Mouse (Mus musculus) spleen, postnatal 10 days (tissue): ENCODE measurements around the gene Cops3.

Source experiments
- DNase-seq, 2 experiments: peaks; one replicate each; pipeline ENCODE4 v3.0.0; 2021 to 2022; ENCODE audit warnings: low spot score in 2 of 2

Cops3 gene

DNA sequence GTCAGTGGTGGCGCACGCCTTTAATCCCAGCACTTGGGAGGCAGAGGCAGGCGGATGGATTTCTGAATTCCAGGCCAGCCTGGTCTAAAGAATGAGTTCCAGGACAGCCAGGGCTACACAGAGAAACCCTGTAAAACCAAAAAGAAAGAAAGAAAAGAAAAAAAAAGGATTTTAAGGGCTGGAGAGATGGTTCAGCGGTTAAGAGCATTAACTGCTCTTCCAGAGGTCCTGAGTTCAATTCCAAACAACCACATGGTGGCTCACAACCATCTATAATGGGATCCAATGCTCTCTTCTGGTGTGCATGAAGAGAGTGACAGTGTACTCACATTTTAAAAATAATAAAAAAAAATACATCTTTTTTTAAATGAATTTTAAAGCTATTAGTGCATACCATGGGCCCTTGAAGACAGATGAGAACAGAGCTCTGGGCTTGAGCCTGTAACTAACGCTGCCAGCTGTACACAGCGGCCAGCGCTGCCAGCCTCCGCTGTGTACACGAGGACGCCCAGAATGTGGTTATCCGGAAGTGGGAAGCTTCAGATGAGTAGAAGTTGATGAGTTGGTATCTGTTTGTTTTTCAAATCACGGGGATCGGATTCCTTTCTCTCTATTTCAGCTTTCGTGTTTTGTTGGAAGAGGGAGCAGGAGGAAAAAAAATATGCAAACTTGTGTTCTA, 29.0 kb downstream of the Cops3 start:
- peak in 1 of 2 experiments; percentile 9 for DNase-seq

DNA sequence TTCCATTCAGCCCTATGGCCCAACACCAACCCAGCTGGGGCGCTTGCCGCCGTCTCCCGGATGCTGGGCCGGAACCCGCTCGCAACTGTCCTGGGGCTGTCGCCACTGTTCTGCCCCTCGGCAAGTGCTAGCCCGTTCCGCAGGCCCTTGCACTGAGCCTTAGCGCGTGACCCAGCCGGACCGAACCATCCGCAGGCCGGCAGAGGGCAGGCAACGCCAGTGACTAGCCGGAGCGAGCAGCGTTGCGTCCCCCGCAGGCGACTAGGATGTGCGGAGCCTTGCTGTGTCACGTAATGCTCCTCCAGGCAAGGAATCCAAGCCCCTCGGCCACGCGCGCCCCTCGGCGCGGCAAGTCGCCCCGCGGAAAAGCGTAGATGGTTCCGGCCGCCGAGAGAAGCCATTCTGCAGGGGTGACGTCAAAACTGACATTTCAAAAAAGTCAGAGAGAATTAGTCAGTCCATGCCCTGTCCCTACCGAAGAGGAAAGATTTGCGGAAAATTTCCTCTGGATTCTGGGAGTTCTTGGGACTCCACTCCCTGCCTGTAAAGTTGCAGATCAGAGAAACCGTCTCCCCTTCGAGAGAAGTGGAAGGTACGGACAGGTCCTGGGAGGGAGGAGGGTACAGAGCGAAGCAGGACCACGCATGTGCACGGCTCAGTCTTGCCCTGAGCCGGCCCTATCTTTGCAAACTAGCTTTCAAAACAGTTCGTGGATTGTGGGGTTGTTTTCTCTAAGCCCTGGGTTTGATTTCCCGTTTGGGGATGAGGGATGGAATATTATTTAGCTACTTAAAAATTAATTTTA, 29.8 kb downstream of the Cops3 start, which contains the start of gene Flcn:
Gene Flcn (minus strand): TSS at position 347 of the 805 bp plus-strand sequence.
- DNase-seq, result peak; percentile 86 to 90

DNA sequence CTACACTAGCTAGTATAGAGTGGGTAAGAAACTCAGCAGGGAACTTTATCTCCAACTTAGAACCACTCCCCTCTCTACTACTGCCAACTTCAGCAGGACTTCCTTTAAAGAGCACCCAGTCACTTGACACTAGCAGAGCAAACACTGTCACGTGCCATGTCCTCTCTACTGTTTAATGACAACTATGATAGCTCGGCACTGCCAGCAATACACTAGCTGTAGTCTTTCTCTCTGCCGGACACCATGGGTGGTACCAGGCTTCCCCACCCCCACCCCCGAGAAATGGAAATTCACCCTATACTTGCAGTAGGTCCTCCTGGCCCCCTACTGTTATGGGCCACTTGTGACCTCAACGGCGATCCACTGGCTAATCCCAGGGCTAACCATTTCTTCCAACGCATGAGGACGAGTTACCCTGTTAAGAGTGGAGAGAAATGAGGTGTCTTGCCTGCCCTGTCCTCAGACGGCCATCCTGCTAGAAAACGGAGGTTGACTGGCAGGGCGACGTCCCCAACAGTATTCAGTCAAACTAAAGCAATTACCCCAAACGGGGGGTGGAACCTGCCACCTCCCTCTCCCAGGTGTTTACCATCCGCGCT, 30.5 kb downstream of the Cops3 start:
- DNase-seq, result peak in 1 of 2 experiments; percentile 47

DNA sequence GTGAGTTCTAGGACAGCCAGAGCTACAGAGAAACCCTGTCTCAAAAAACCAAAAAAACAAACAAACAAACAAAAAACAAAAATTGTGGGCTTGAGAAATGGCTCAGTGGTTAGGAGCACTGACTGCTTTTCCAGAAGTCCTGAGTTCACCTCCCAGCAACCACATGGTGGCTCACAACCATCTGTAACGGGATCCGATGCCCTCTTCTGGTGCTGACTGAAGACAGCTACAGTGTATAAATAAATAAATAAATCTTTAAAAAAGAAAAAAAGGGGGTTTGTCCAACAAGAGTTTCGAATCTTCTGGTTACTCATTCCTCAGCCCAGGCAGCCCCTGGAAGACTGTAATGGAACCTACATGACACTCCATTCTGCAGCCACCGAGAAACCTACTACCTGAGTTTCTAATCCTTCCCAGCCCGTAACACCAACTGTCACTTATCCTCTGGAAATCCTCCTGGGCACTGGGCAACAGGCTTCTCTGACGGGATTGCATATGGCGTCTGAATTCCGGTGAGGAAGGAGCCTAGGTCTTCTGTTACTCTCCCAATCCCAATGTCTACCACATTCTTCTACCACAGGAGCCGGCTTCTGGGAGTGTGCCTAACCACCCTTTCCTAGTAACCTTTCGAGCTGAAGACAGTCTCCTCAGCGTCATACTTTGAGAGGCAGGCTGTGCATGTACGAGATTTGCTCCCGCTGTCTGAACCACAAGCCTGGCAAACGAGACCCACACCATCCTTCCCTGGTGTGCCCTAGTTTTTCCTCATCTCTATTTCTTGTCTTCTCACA, 31.3 kb downstream of the Cops3 start:
- no peak for DNase-seq

DNA sequence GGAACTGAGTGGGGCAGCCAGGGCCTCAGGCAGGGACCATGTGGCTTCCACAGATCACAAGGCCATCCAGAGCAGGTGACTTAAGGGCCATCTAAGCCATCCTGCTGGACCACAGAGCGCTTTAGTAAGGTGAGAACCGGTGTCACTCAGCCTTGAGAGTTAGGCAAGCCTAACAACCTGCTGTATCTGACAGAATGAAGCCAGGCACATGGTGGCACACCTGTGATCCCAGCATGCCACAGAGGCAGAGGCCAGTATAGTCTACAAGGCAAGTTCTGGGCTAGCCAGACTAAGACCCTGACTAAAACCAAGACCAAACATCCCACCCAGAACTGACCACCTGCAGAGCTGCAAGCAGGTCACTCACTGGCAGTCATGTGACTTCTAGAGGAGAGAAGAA, 34.0 kb downstream of the Cops3 start:
- DNase-seq, result no peak

DNA sequence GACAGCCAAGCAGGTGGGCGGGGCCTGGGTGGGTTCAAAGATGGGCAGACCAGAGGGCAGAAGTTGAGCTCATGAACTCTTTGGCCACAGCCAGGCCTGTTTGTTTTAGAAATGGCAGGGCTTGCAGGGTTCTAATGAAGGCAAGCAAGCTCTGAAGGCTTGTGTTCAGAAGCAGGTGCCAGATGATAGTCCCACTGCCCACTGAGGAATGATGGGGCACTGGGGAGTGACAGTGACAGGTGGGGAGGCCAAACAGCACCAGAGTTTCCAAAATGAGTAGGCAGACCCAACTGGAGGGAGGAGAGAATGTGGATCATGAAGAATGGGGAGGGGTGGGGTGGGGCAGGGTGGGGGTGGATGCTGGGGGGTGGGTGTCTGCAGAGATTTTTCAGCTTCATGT, 34.4 kb downstream of the Cops3 start:
- DNase-seq, result no peak

DNA sequence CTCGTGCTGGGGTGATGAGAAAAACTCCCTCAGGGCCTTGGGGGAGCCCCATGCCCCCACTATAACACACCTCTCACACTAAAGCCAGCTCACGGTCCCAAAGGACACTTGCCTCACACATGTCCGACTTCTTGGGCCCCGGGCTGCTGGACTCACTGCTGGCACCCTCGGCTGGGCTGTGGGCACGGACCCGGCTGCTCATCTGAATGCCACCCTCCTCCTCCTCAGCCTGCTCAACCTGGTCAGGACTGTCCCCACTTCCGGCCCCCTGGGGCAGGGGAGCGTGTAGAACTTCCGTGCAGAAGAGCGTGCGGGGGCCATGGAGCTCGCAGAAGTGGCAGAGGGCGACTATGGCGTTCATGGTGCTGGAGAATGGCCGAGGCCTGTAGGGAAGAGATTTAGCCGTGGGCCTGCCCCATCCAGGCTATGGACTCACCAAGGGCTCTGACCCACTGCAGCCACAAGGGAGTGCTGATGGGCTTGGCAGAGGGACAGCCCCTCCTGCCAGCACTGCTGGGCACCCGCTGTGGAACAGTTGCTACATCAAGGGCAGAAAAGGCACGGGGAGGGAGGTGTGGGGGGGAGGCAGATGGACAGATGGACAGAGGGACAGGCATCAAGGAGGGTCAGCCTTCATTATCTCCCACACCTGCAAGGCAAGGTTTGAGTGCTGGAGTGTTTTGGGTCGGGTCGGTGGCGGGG, 35.1 kb downstream of the Cops3 start:
- peak in 1 of 2 experiments; percentile 13 for DNase-seq

DNA sequence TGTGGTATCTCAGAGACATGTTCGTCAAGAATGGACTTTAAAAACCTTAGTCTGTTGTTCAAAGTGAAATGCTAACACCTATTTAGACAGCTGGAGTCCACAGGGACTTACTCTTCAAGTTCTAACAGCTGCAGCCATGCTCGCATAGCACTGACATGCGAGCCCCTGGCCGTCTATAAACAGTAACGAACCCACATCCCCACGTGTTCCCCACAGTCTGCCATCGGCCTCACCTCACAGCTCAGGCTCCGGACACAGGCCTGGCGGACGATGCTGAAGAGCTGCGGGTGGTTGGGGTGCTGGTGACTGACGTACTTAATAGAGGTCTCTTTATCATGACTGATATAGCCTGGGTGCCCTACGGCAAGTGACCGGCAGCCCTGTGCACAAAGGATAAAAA, 36.1 kb downstream of the Cops3 start:
- no peak for DNase-seq

DNA sequence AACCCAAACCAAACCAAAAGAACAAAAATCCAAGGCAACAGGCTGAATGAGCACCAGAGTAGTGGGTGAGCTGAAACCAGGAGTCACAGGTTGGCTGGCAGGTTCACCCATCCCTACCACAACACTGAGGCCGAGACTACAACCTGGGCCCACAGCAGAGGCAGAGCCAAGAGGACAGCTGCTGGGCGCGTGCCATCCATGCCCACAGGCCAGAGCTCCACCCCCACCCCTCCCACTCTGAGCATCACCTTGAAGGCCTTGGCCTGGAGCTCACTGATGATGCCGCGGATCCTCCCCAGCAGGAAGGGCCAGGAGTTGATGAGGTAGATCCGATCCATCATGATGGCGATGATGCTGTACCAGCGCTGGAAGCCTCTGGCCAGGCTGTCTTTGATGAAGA, 37.8 kb downstream of the Cops3 start:
- no peak for DNase-seq

DNA sequence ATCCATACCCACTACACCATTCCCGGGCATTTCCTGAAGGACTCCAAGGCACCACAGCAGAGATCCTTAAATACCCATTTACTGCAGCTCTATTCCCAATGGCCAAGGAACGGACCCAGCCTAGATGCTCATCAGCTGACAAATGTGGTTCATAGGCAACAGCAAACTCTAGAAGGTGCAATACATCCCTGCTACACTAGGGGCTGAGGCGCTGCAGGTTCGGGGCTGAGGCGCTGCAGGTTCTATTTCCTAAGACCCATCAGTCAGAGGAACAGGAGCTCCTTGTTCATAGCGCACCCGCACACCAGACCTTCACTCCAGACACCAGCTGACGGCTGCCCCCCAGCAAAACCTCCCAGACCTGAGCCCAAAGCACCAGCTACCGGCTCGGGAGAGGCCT, 39.2 kb downstream of the Cops3 start:
- no peak for DNase-seq

DNA sequence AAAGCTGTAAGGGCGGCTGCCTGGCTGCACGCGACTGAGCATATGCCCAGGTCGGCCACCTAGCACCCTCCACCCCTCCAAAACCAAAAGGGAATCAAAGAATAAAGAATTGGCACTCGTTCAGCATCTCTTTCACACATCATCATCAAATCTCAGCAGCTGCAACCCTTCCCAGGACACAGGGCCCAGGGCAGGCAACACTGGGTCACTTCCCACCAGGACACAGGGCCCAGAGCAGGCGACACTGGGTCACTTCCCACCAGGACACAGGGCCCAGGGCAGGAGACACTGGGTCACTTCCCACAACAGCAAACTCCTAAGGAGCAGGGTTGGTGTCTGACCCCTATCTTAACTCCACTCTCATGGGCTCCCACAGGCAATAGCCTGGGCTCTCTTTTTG, 46.2 kb downstream of the Cops3 start:
- DNase-seq, result no peak

DNA sequence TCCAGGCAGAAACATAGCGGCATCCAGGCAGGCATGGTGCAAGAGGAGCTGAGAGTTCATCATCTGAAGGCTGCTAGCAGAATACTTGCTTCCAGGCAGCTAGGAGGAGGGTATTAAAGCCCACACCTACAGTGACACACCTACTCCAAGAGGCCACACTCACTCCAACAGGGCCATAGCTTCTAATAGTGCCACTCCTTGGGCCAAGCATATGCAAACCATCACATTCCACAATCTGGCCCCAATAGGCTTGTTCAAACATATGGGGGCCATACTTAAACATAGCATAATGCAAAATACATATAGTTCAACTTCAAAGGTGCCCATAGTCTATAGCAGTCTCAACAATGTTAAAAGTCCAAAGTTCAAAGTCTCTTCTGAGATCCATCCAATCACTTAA, 50.3 kb downstream of the Cops3 start:
- DNase-seq, result no peak

DNA sequence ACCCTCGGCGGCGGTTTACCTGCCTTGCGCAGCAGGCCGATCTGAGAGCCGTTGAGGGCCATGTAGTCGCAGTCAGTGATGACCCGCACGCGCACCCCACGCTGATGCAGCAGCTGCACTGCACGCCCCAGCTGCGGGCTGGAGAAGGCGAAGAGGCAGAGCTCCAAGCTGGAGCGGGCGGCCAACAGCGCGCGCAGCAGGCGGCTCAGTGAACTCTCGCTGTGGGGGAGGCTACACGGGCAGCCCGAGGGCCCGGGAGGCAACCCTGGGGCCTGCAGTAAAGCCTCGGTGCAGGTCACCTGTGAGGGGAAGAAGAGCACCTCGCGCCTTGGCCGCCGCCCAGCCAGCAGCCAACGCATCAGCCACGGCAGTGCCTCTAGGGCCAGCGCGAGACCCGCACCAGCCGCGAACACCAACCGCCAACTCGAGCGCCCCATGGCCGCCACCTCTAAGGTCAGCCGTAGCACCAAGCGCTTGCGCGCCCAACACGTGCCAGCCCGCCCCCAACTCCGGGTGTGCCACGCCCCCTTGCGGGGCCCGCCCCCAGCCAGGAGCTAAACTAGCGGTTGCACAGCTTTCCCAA, 52.3 kb downstream of the Cops3 start, which contains the start of gene Pld6:
Gene Pld6 (minus strand): TSS at position 447 of the 583 bp plus-strand sequence.
- DNase-seq, result peak; percentile 16 to 58

DNA sequence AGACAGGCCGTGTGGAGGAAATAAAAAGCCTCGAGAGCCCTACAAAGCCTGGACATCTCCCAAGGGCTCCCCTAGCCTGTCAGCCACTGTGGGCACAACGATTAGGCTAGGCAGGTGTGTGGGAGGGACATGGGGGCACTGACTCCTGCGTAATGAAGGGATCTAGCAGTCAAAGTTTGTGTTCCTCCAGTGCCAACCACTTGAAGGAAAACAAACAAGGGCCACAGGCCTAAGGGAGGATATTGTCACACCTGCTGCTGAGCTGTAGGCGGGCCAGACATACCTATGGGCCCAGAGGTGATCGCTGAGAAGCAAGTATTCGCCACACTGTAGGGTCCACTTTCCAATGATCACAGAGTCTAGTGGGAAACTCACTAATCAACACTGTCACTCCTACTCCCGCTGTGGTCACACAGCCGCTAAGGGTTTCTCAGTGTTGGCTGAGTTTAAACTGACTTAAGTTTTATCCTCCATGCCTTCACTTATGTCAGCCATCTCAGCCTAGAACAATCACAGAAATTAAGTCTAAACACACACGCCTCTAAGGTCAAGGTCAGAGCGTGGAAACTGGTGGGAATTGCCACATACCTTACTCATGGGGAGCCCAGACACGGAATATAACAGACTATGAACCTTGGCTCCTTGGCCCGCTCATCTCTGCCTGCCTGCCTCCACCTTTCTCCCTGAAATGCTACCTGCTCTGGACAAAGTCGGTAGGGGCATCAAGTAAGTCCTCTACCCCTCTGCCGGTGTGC, 53.0 kb downstream of the Cops3 start:
- DNase-seq, result no peak

DNA sequence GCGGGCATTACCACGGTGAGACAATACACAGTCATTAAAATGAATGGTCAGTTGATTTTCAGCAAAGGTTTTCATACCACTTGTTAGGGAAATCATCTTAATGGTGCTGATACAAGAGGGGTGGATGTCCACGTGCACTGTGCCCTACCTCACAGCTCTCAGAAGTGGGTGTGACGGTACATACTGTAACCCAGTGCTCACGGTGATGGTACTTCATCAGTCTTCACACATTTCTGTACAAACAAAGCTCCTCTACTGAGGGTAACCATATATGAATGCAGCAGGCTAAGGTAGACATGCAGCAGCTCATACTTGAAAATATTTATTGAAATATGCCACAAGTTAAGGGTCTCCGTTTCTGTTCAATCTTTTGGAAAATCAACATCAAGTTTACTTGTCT, 56.0 kb downstream of the Cops3 start:
- no peak for DNase-seq

DNA sequence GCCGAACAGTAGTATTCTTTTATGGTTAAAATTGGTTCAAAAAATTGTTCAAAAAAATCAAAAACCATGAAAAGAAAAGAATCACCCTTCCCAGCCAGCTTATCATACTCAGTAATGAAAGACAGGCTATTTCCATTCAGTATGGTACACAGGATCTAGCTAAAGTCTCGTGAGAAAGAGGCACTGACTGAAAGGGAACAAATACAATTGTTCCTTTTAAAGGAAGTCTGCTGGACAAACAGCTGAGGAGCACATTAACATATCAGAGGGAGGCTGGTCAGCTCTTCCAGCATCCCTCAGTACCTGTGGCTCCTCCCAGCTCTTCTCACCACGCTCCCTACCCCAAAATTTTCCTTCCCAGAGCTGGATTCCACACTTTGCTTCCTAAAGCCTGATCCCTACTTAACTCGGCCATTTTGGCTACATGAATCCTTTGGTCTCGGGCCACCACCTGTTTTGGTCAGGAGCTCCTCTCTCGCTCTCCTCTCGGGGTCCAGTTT, 57.5 kb downstream of the Cops3 start:
- DNase-seq, result no peak

DNA sequence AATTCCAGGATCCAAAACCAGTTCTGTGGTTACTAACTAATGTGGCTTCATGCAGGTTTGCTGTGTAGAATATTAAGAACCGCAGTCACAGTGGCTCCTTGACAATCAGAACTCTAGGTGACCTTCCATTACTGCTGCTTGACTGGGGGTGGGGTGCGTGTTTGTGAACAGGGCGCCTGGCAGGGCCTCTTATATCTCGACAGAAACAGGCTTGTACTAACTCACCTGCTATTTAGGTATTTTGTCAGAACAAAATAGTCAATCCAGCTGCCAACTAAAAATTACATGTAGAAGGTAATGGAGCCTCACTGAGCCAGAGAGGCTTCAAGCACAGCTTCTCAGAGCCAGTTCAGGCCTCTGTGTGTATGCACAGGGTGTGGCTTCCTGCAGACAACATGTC, 59.4 kb downstream of the Cops3 start:
- no peak for DNase-seq

DNA sequence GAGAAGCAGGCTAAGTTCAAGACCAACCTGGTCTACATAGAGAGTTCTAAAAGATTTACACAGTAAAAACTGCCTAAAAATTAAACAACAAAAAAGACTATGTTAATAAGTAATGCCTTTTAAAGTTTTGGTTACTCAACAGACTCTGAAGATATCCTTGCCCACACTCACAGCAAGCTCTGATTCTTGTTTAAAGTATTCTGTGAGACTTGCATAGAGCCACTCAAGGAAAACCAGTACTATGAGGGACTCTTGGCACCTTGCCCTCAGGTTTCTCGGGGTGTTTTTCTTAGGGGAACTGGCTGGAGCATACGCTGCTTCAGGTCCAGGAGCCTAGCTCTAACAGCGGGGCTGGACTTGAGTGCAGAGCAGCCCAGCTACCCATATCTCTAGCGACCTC, 60.2 kb downstream of the Cops3 start:
- no peak for DNase-seq

DNA sequence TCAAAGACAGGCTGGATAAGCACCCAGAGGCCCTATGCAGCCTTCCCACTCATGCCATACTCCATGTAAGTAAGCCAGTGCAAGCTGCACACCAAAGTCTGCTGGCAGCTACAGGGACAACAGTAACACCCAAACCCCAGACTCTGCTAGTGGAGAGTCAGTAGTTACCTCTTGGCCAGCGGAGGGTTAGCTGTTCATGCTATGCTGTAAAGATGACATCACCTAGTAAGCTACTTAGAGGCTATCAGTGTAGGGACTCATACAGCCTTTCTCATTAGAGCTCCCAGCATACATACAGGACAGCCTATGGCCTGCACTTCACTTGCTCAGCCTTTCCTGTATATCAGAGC, 60.8 kb downstream of the Cops3 start:
- no peak for DNase-seq
